Comparison of ENCODE assay signal across 8 mouse cellular contexts in genomic region chr15:93518941-93519835, GRCm38 (mm10).
A peak's percentile ranks its signal among the peaks of the same experiment; 100 is the strongest.
DNase-seq lines count a peak whose midpoint lies in the region; ATAC-seq and TF ChIP-seq lines count a peak whose summit lies in the region.

No protein-coding gene starts in this region.

- ATAC-seq in forebrain, embryonic 14.5 days = peak; percentile 90
- ATAC-seq in lung, embryonic 15.5 days (ENCODE audit: borderline replicate concordance, extremely low read depth, low FRiP score, low TSS enrichment) = peak; percentile 87
- ATAC-seq in neutrophil, adult 5-6 weeks (ENCODE audit: extremely low read depth, insufficient number of reproducible peaks, low FRiP score, poor library complexity, severe bottlenecking) = 0 out of 2 replicates have a peak, but pooled peaks have one; percentile 21

- under 1% methylated on average over 85 of the region's 85 CpGs for WGBS in forebrain, embryonic 14.5 days
- under 1% methylated on average over 85 of the region's 85 CpGs for WGBS in lung, embryonic 15.5 days

- intact Hi-C loops in heart, postnatal 14 days (cut with DNase I) = loop anchor here (1.0 to 5.0 kb wide), 4 partner anchors 57 to 694 kb away; partner anchors contain the start of gene Yaf2

- no peaks in the 10 kb centered on the region for H3K9me3 ChIP-seq in ES-E14 (ENCODE audit: control insufficient read depth, insufficient read depth, low read depth, low read length)
- no peaks in the 10 kb centered on the region for H3K9me3 ChIP-seq in forebrain, embryonic 14.5 days (replicated peaks; ENCODE audit: control insufficient read depth, low read length)
- no peaks in the 10 kb centered on the region for H3K9me3 ChIP-seq in lung, embryonic 15.5 days

- peak overlapping the region; percentile 71 to 73 for H3K4me3 ChIP-seq in ES-E14 (ENCODE audit: insufficient read depth in 1 of 2, low read depth in 1 of 2, low read length in 2 of 2, poor library complexity in 1 of 2, severe bottlenecking in 1 of 2)
- peak overlapping the region; percentile 67 for H3K4me3 ChIP-seq in forebrain, embryonic 14.5 days (ENCODE audit: low read depth, low read length)
- H3K4me3 ChIP-seq in lung, embryonic 15.5 days = peak overlapping the region; percentile 87

- peak overlapping the region; percentile 47 for H3K9ac ChIP-seq in ES-E14 (ENCODE audit: insufficient read depth, low read depth, low read length, poor library complexity, severe bottlenecking)
- peak overlapping the region; percentile 67 for H3K9ac ChIP-seq in forebrain, embryonic 14.5 days (ENCODE audit: low read length)
- H3K9ac ChIP-seq in lung, embryonic 15.5 days = peak overlapping the region; percentile 72

- no peak for DNase-seq in ES-E14 (ENCODE audit: low read depth, low spot score)
- peak; percentile 59 for DNase-seq in cerebellum, adult 11 months
- peak; percentile 59 for DNase-seq in forebrain, embryonic 14.5 days (ENCODE audit: low spot score)
- peak; percentile 93 to 96 for DNase-seq in heart, postnatal 14 days
- peak; percentile 61 to 76 for DNase-seq in layer of hippocampus, adult 18-20 months (ENCODE audit: low spot score in 2 of 2)
- DNase-seq in testis, postnatal 14 days (ENCODE audit: low spot score) = peak; percentile 73

- H3K36me3 ChIP-seq in ES-E14 (ENCODE audit: control insufficient read depth, insufficient read depth, low read length, poor library complexity, severe bottlenecking) = no peaks in the 10 kb centered on the region
- H3K36me3 ChIP-seq in forebrain, embryonic 14.5 days (ENCODE audit: control insufficient read depth, insufficient read depth, low read length) = no peaks in the 10 kb centered on the region
- no peaks in the 10 kb centered on the region for H3K36me3 ChIP-seq in lung, embryonic 15.5 days

- H3K27ac ChIP-seq in ES-E14 (ENCODE audit: insufficient read depth, low read depth, low read length, poor library complexity, severe bottlenecking) = no peak overlapping the region
- H3K27ac ChIP-seq in forebrain, embryonic 14.5 days (ENCODE audit: low read depth, low read length) = 0 out of 2 replicates have a peak overlapping the region, but pooled peaks have one; percentile 1
- peak overlapping the region; percentile 95 for H3K27ac ChIP-seq in lung, embryonic 15.5 days

- peaks cover under 1 to 13% of the 10 kb centered on the region in 2 experiments; a peak in 2 of 4 replicates for H3K4me1 ChIP-seq in ES-E14 (ENCODE audit: control insufficient read depth in 2 of 2, insufficient read depth in 2 of 2, low read length in 2 of 2, poor library complexity in 1 of 2)
- peaks cover 8% of the 10 kb centered on the region; the same call in 1 of the 2 replicates for H3K4me1 ChIP-seq in forebrain, embryonic 14.5 days (ENCODE audit: control insufficient read depth, insufficient read depth, low read length)
- H3K4me1 ChIP-seq in lung, embryonic 15.5 days = peaks cover 43% of the 10 kb centered on the region

- no peaks in the 10 kb centered on the region for H3K27me3 ChIP-seq in forebrain, embryonic 14.5 days (replicated peaks; ENCODE audit: control insufficient read depth, insufficient read depth, low read length)
- H3K27me3 ChIP-seq in lung, embryonic 15.5 days = no peaks in the 10 kb centered on the region

- peak overlapping the region; percentile 95 for H3K4me2 ChIP-seq in forebrain, embryonic 14.5 days (ENCODE audit: low read length)
- peak overlapping the region; percentile 86 for H3K4me2 ChIP-seq in lung, embryonic 15.5 days

- in situ Hi-C loops in ES-E14 (cut with MboI; ENCODE audit: low sequenced_read_pairs in 2 of 2, unreplicated experiment in 2 of 2) = no loop called here

TF ChIP-seq in ES-E14, 5 proteins besides CTCF, POLR2A, EP300 and RAD21:
- TF ChIP-seq ZNF384 (IDR thresholded peaks at IDR 0.05; ENCODE audit: low read depth, low read length) (no peak), ZC3H11A (IDR thresholded peaks at IDR 0.05; ENCODE audit: borderline replicate concordance, low read depth, low read length) (no peak), HCFC1 (IDR thresholded peaks at IDR 0.05; ENCODE audit: borderline replicate concordance, insufficient read depth, low read length) (peak; percentile 36; the same call in 1 of the 2 replicates), MAFK (IDR thresholded peaks at IDR 0.05; ENCODE audit: insufficient read depth, low read depth, low read length) (no peak), CHD2 (IDR thresholded peaks at IDR 0.05; ENCODE audit: low read depth, low read length) (no peak)

Comparison
In these comparisons a context has a peak if more than half of its experiments do, and no peak if none do; other contexts are left out.
1. ATAC-seq: peak in every context shown above with its lines; median percentile 90 in forebrain, embryonic 14.5 days; 87 in lung, embryonic 15.5 days; 21 in neutrophil, adult 5-6 weeks.